In genomic region chr3:109212322-109212721, GRCm38 (mm10) we compare ENCODE assay signal across 17 mouse cellular contexts.
"Had no signal": no experiment of that assay in that cellular context is flagged by ENCODE, and none has a peak within 500 bp of the region (broad histone marks: within the 10 kb centered on the region; RNA-seq: fewer than 3 reads in every experiment).

No protein-coding gene starts in this region.

- H3K9me3 ChIP-seq: liver, embryonic 13.5 days; liver, embryonic 15.5 days; lung, embryonic 15.5 days; midbrain, embryonic 10.5 days; midbrain, embryonic 12.5 days; neural tube, embryonic 12.5 days; stomach, embryonic 15.5 days had no signal

- H3K4me2 ChIP-seq: liver, embryonic 13.5 days; liver, embryonic 15.5 days; lung, embryonic 15.5 days; midbrain, embryonic 12.5 days; neural tube, embryonic 12.5 days; stomach, embryonic 15.5 days had no signal

- H3K4me3 ChIP-seq: liver, embryonic 13.5 days; liver, embryonic 15.5 days; lung, embryonic 15.5 days; midbrain, embryonic 10.5 days; midbrain, embryonic 12.5 days; neural tube, embryonic 12.5 days; stomach, embryonic 15.5 days had no signal

- DNase-seq: liver, embryonic 13.5 days; lung, adult 2 months; lung, postnatal 4 days; midbrain, embryonic 14.5 days; right cerebral cortex, postnatal 14 days; thymus, adult 2 months; thymus, postnatal 25 days; thymus, postnatal 4 days had no signal

- H3K36me3 ChIP-seq: liver, embryonic 13.5 days; liver, embryonic 15.5 days; lung, embryonic 15.5 days; midbrain, embryonic 10.5 days; midbrain, embryonic 12.5 days; neural tube, embryonic 12.5 days; stomach, embryonic 15.5 days had no signal

- H3K27me3 ChIP-seq: liver, embryonic 13.5 days; liver, embryonic 15.5 days; lung, embryonic 15.5 days; midbrain, embryonic 12.5 days; neural tube, embryonic 12.5 days; stomach, embryonic 15.5 days had no signal

- H3K9ac ChIP-seq: liver, embryonic 13.5 days; liver, embryonic 15.5 days; lung, embryonic 15.5 days; midbrain, embryonic 12.5 days; neural tube, embryonic 12.5 days; stomach, embryonic 15.5 days had no signal

- H3K27ac ChIP-seq: liver, embryonic 13.5 days; liver, embryonic 15.5 days; lung, embryonic 15.5 days; midbrain, embryonic 10.5 days; midbrain, embryonic 12.5 days; neural tube, embryonic 12.5 days; stomach, embryonic 15.5 days; stomach, postnatal 0 days had no signal

- H3K4me1 ChIP-seq: liver, embryonic 13.5 days; liver, embryonic 15.5 days; lung, embryonic 15.5 days; midbrain, embryonic 10.5 days; midbrain, embryonic 12.5 days; neural tube, embryonic 12.5 days; stomach, embryonic 15.5 days had no signal

- ATAC-seq: lung, postnatal 0 days; midbrain, embryonic 16.5 days had no signal
